In the genomic region with DNA sequence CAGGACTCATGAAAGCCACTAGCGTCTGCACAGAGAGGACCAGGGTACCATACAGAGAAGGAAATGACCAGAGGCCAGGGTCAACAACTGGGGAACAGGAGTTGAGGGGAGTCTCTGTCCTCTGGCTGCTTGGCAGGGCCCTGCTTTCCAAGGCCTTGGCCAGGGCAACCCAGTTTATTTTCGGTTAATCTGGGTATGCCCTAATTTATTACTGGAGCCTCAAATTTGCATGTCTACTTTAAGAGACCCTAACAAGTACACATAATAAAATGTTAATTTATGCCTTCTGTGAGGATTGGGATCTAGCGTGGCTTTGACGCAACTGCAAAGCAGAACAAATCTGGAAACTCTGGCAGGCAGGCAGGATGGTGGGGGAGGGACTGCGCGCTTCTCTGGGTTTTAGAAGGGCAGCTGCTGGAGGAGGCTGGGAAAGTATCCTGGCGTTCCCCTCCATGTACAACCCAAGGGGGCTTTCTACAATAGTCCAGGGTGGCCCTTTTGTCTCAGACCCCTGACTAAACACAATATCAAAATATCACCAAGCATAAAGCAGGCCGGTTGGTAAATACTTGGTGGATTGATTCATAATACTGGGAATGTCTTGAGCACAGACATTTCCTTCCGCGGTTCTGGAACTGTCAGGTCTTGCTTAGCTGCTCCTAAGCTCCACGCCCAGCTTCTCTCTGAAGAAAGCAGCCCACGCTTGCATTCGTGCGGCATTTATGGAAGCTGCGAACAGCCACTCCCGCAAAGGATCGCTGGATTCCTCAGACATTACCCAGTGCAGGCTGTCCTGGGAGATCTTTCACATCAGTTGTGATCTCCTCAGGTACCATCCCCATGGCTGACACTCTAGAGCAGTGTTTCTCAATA, we compare ENCODE assay signal across 10 mouse cellular contexts.
DNase-seq lines count a peak whose midpoint lies in the region; ATAC-seq and TF ChIP-seq lines count a peak whose summit lies in the region.
"Had no signal": no experiment of that assay in that cellular context is flagged by ENCODE, and none has a peak within 500 bp of the region (broad histone marks: within the 10 kb centered on the region; RNA-seq: fewer than 3 reads in every experiment).

No protein-coding gene starts in this region.

- no peaks in the 10 kb centered on the region for H3K9me3 ChIP-seq in hindbrain, embryonic 10.5 days
- H3K9me3 ChIP-seq: intestine, embryonic 15.5 days had no signal

- no peak for TF ChIP-seq POLR2A in olfactory bulb, adult 2 months (IDR thresholded peaks at IDR 0.05; ENCODE audit: insufficient read depth, low read depth, low read length)

- peaks cover 25% of the 10 kb centered on the region for H3K4me1 ChIP-seq in hindbrain, embryonic 10.5 days (replicated peaks)
- peaks cover 14% of the 10 kb centered on the region for H3K4me1 ChIP-seq in olfactory bulb, adult 2 months (ENCODE audit: control insufficient read depth, insufficient read depth, low read length)
- H3K4me1 ChIP-seq: intestine, embryonic 15.5 days had no signal

- ATAC-seq in megakaryocyte, adult 5-6 weeks (ENCODE audit: poor library complexity, severe bottlenecking) = no peak
- ATAC-seq: intestine, embryonic 15.5 days had no signal

- H3K4me3 ChIP-seq in hindbrain, embryonic 10.5 days = no peak overlapping the region
- H3K4me3 ChIP-seq in olfactory bulb, adult 2 months (ENCODE audit: insufficient read depth, low read depth, low read length) = no peak overlapping the region
- H3K4me3 ChIP-seq: intestine, embryonic 15.5 days had no signal

- 70% methylated on average over 17 of the region's 17 CpGs for WGBS in hindbrain, embryonic 10.5 days
- 24% methylated on average over 17 of the region's 17 CpGs for WGBS in olfactory bulb, adult 2 months

- no peak for TF ChIP-seq CTCF in olfactory bulb, adult 2 months (IDR thresholded peaks at IDR 0.05; ENCODE audit: insufficient read depth, low read depth, low read length)

- intact Hi-C loops in gastrocnemius, postnatal 14 days (cut with DNase I; ENCODE audit: low total_unique reads) = loop anchor here (10.0 kb wide), 1 partner anchor 231 kb away; a partner anchor contains a TSS
- intact Hi-C loops in gastrocnemius, postnatal 36 days (cut with DNase I) = loop anchor here (5.0 to 10.0 kb wide), 2 partner anchors 181 to 229 kb away; a partner anchor contains a TSS

- no peaks in the 10 kb centered on the region for H3K27me3 ChIP-seq in hindbrain, embryonic 10.5 days (ENCODE audit: insufficient read depth, poor library complexity, severe bottlenecking)
- H3K27me3 ChIP-seq: intestine, embryonic 15.5 days had no signal

- peak; percentile 35 for DNase-seq in gastrocnemius, postnatal 14 days
- DNase-seq in gastrocnemius, postnatal 36 days = no peak
- DNase-seq in hindbrain, embryonic 10.5 days (ENCODE audit: low spot score) = peak; percentile 18
- peak; percentile 84 for DNase-seq in layer of hippocampus, adult 9-11 months
- no peak for DNase-seq in liver
- no peak for DNase-seq in cerebellum, postnatal 36 days
- DNase-seq: lung, postnatal 14 days had no signal

- H3K27ac ChIP-seq in hindbrain, embryonic 10.5 days = peak overlapping the region; percentile 35; the same call in 1 of the 2 replicates
- peak overlapping the region; percentile 90 for H3K27ac ChIP-seq in olfactory bulb, adult 2 months (ENCODE audit: insufficient read depth, low read depth, low read length)
- H3K27ac ChIP-seq: intestine, embryonic 15.5 days had no signal

- H3K36me3 ChIP-seq in hindbrain, embryonic 10.5 days = no peaks in the 10 kb centered on the region
- H3K36me3 ChIP-seq: intestine, embryonic 15.5 days had no signal

Comparison
In these comparisons a context has a peak if more than half of its experiments do, and no peak if none do; other contexts are left out.
1. DNase-seq: peak in gastrocnemius, postnatal 14 days (single experiment), hindbrain, embryonic 10.5 days (single experiment) and layer of hippocampus, adult 9-11 months (single experiment); none in gastrocnemius, postnatal 36 days (0 of 2), liver (single experiment) and cerebellum, postnatal 36 days (0 of 2).